9 mouse cellular contexts compared by ENCODE assay signal in genomic region chr6:85477366-85477917, GRCm38 (mm10). TPM values are rescaled to one million over a fixed set of nuclear protein-coding genes. Genes with fewer than 3 reads are reported as not detected.
DNase-seq lines count a peak whose midpoint lies in the region; ATAC-seq and TF ChIP-seq lines count a peak whose summit lies in the region.
"Had no signal": no experiment of that assay in that cellular context is flagged by ENCODE, and none has a peak within 500 bp of the region (broad histone marks: within the 10 kb centered on the region; RNA-seq: fewer than 3 reads in every experiment).

No protein-coding gene starts in this region.

- WGBS in kidney, adult 2 months, result 33% methylated on average over 10 of the region's 10 CpGs
- 34% methylated on average over 9 of the region's 10 CpGs for WGBS in embryonic facial prominence, embryonic 14.5 days

- TF ChIP-seq CTCF in kidney, adult 2 months (conservative IDR thresholded peaks at IDR 0.05; ENCODE audit: insufficient read depth, insufficient read length, low read depth, low read length), result peak; percentile 57

- no peak for DNase-seq in kidney, adult 2 months
- DNase-seq in kidney, postnatal 14 days, result no peak
- DNase-seq in MN1 (ENCODE audit: low spot score), result peak; percentile 17
- peak; percentile 23 for DNase-seq in embryonic facial prominence, embryonic 14.5 days (ENCODE audit: low spot score)
- DNase-seq in thymus, postnatal 36 days, result peak; percentile 19 to 27
- DNase-seq in heart, postnatal 4 days, result no peak
- no peak for DNase-seq in layer of hippocampus, adult 18-20 months (ENCODE audit: low spot score in 2 of 2)

- no peak overlapping the region for H3K4me2 ChIP-seq in embryonic facial prominence, embryonic 14.5 days (ENCODE audit: low read depth, low read length)

- H3K9me3 ChIP-seq in embryonic facial prominence, embryonic 14.5 days (ENCODE audit: control insufficient read depth, low read length), result no peaks in the 10 kb centered on the region

- H3K36me3 ChIP-seq in kidney, adult 2 months (ENCODE audit: control insufficient read depth, insufficient read depth, low read length), result no peaks in the 10 kb centered on the region
- H3K36me3 ChIP-seq in embryonic facial prominence, embryonic 14.5 days (ENCODE audit: control insufficient read depth, insufficient read depth, low read length), result no peaks in the 10 kb centered on the region

- H3K27me3 ChIP-seq in kidney, adult 2 months (replicated peaks; ENCODE audit: control insufficient read depth, insufficient read depth, low read length), result no peaks in the 10 kb centered on the region
- H3K27me3 ChIP-seq in embryonic facial prominence, embryonic 14.5 days (replicated peaks; ENCODE audit: control insufficient read depth, insufficient read depth, low read length), result peaks cover 23% of the 10 kb centered on the region

- no peak overlapping the region for H3K9ac ChIP-seq in embryonic facial prominence, embryonic 14.5 days (ENCODE audit: low read depth, low read length)

- no peak overlapping the region for H3K27ac ChIP-seq in kidney, adult 2 months (ENCODE audit: insufficient read depth, low read depth, low read length)
- H3K27ac ChIP-seq in embryonic facial prominence, embryonic 14.5 days (replicated peaks; ENCODE audit: low read depth, low read length), result no peak overlapping the region

- peak; percentile 48; the same call in 1 of the 2 replicates for ATAC-seq in embryonic facial prominence, embryonic 14.5 days (ENCODE audit: low read depth)
- peak; percentile 64 for ATAC-seq in megakaryocyte, adult 5-6 weeks (ENCODE audit: poor library complexity, severe bottlenecking)

- TF ChIP-seq POLR2A in kidney, adult 2 months (IDR thresholded peaks at IDR 0.05; ENCODE audit: low read depth, low read length), result no peak

- no peak overlapping the region for H3K4me3 ChIP-seq in kidney, adult 2 months (ENCODE audit: insufficient read depth, low read depth, low read length)
- H3K4me3 ChIP-seq in embryonic facial prominence, embryonic 14.5 days (ENCODE audit: low read depth, low read length), result no peak overlapping the region

- H3K4me1 ChIP-seq in kidney, adult 2 months (ENCODE audit: control insufficient read depth, insufficient read depth, low read length), result no peaks in the 10 kb centered on the region
- H3K4me1 ChIP-seq in embryonic facial prominence, embryonic 14.5 days (ENCODE audit: control insufficient read depth, insufficient read depth, low read length), result no peaks in the 10 kb centered on the region

RNA-seq across cellular contexts. Expression of gene Fbxo41, which starts 25.4 kb away (rescaled TPM):
- polyA plus RNA-seq in kidney, adult 2 months (2012; rRNA removed), result 0.07 and 0.08 TPM in 2 replicates
- polyA plus RNA-seq in embryonic facial prominence, embryonic 14.5 days (2014; fragmentation: Nextera tagmentation; extraction: Ambion mirVana), result 0.46 and 0.49 TPM in 2 replicates
- not detected in 2 replicates for total RNA-seq in megakaryocyte, adult 5-6 weeks (2015)
- not detected in 2 replicates for total RNA-seq in megakaryocyte, adult 5-6 weeks (2017)
- not detected for total RNA-seq in heart, postnatal 4 days (2021)
- total RNA-seq in layer of hippocampus, adult 18-20 months (2021), result 10 to 100 TPM; 86.4 to 86.8 TPM

RNA-seq across cellular contexts. Expression of gene Pradc1, which starts 25.7 kb away (rescaled TPM):
- 23.1 and 27.7 TPM in 2 replicates for polyA plus RNA-seq in kidney, adult 2 months (2012; rRNA removed)
- 28.0 and 29.9 TPM in 2 replicates for polyA plus RNA-seq in embryonic facial prominence, embryonic 14.5 days (2014; fragmentation: Nextera tagmentation; extraction: Ambion mirVana)
- 24.3 and 26.6 TPM in 2 replicates for total RNA-seq in megakaryocyte, adult 5-6 weeks (2015)
- total RNA-seq in megakaryocyte, adult 5-6 weeks (2017), result 7.2 and 8.7 TPM in 2 replicates
- 10 to 100 TPM; 25.7 to 29.2 TPM for total RNA-seq in heart, postnatal 4 days (2021)
- total RNA-seq in layer of hippocampus, adult 18-20 months (2021), result 10 to 100 TPM; 17.0 to 17.3 TPM

RNA-seq across cellular contexts. Expression of gene Cct7, which starts 26.1 kb away (rescaled TPM):
- 104 and 117 TPM in 2 replicates for polyA plus RNA-seq in kidney, adult 2 months (2012; rRNA removed)
- 448 and 463 TPM in 2 replicates for polyA plus RNA-seq in embryonic facial prominence, embryonic 14.5 days (2014; fragmentation: Nextera tagmentation; extraction: Ambion mirVana)
- 172 and 178 TPM in 2 replicates for total RNA-seq in megakaryocyte, adult 5-6 weeks (2015)
- total RNA-seq in megakaryocyte, adult 5-6 weeks (2017), result 167 and 192 TPM in 2 replicates
- 100 to 1,000 TPM; 189 to 197 TPM for total RNA-seq in heart, postnatal 4 days (2021)
- total RNA-seq in layer of hippocampus, adult 18-20 months (2021), result 100 to 1,000 TPM; 229 to 234 TPM

RNA-seq across cellular contexts. Expression of gene Egr4, which starts 35.9 kb away (rescaled TPM):
- not detected in 2 replicates for polyA plus RNA-seq in kidney, adult 2 months (2012; rRNA removed)
- not detected in 2 replicates for polyA plus RNA-seq in embryonic facial prominence, embryonic 14.5 days (2014; fragmentation: Nextera tagmentation; extraction: Ambion mirVana)
- not detected in 2 replicates for total RNA-seq in megakaryocyte, adult 5-6 weeks (2015)
- not detected in 2 replicates for total RNA-seq in megakaryocyte, adult 5-6 weeks (2017)
- not detected for total RNA-seq in heart, postnatal 4 days (2021)
- total RNA-seq in layer of hippocampus, adult 18-20 months (2021), result 10 to 100 TPM; 38.7 to 53.2 TPM
- polyA plus RNA-seq: gonadal fat pad, adult 2 months had no signal

RNA-seq across cellular contexts. Expression of gene Smyd5, which starts 45.7 kb away (rescaled TPM):
- polyA plus RNA-seq in kidney, adult 2 months (2012; rRNA removed), result 16.4 and 18.8 TPM in 2 replicates
- polyA plus RNA-seq in embryonic facial prominence, embryonic 14.5 days (2014; fragmentation: Nextera tagmentation; extraction: Ambion mirVana), result 38.1 and 43.4 TPM in 2 replicates
- total RNA-seq in megakaryocyte, adult 5-6 weeks (2015), result 7.2 and 8.3 TPM in 2 replicates
- total RNA-seq in megakaryocyte, adult 5-6 weeks (2017), result 10.0 and 11.2 TPM in 2 replicates
- total RNA-seq in heart, postnatal 4 days (2021), result 10 to 100 TPM; 17.1 to 19.6 TPM
- total RNA-seq in layer of hippocampus, adult 18-20 months (2021), result 10 to 100 TPM; 46.9 to 49.0 TPM

Comparison
In these comparisons a context has a peak if more than half of its experiments do, and no peak if none do; other contexts are left out.
1. DNase-seq: peak in MN1 (single experiment), embryonic facial prominence, embryonic 14.5 days (single experiment) and thymus, postnatal 36 days (2 of 2); none in kidney, adult 2 months (single experiment), kidney, postnatal 14 days (single experiment), heart, postnatal 4 days (single experiment) and layer of hippocampus, adult 18-20 months (0 of 2).
2. RNA of gene Fbxo41, which starts 25.4 kb away (total RNA-seq): 86.4 to 86.8 TPM in layer of hippocampus, adult 18-20 months; not detected in heart, postnatal 4 days and not detected in megakaryocyte, adult 5-6 weeks; every median in the first group is over 10 times any median in the second.